7 mouse cellular contexts compared by ENCODE assay signal in genomic region chr2:174905865-174906639, GRCm38 (mm10).
DNase-seq lines count a peak whose midpoint lies in the region; ATAC-seq and TF ChIP-seq lines count a peak whose summit lies in the region.

No protein-coding gene starts in this region.

- H3K27me3 ChIP-seq in testis, adult 2 months (ENCODE audit: control insufficient read depth, insufficient read depth, low read length) = no peaks in the 10 kb centered on the region
- H3K27me3 ChIP-seq in kidney, postnatal 0 days (ENCODE audit: insufficient read depth, low read length) = no peaks in the 10 kb centered on the region
- no peaks in the 10 kb centered on the region for H3K27me3 ChIP-seq in lung, postnatal 0 days (replicated peaks; ENCODE audit: insufficient read depth, low read length)

- H3K27ac ChIP-seq in testis, adult 2 months (ENCODE audit: control insufficient read depth, insufficient read depth, low read depth, low read length) = no peak overlapping the region
- H3K27ac ChIP-seq in kidney, postnatal 0 days = no peak overlapping the region
- no peak overlapping the region for H3K27ac ChIP-seq in lung, postnatal 0 days (ENCODE audit: low read length)

- H3K9me3 ChIP-seq in kidney, postnatal 0 days (replicated peaks; ENCODE audit: low read length) = no peaks in the 10 kb centered on the region
- H3K9me3 ChIP-seq in lung, postnatal 0 days (ENCODE audit: low read length) = no peaks in the 10 kb centered on the region

- H3K36me3 ChIP-seq in testis, adult 2 months (ENCODE audit: control insufficient read depth, insufficient read depth, low read length) = no peaks in the 10 kb centered on the region
- no peaks in the 10 kb centered on the region for H3K36me3 ChIP-seq in kidney, postnatal 0 days (ENCODE audit: insufficient read depth, low read length)
- H3K36me3 ChIP-seq in lung, postnatal 0 days (ENCODE audit: insufficient read depth, low read length) = no peaks in the 10 kb centered on the region

- 37% methylated on average over 6 of the region's 6 CpGs for WGBS in kidney, postnatal 0 days
- 42% methylated on average over 6 of the region's 6 CpGs for WGBS in lung, postnatal 0 days

- H3K9ac ChIP-seq in kidney, postnatal 0 days (ENCODE audit: low read depth, low read length) = no peak overlapping the region
- H3K9ac ChIP-seq in lung, postnatal 0 days (replicated peaks; ENCODE audit: low read depth) = no peak overlapping the region

- no peak for TF ChIP-seq EP300 in lung, postnatal 0 days (IDR thresholded peaks at IDR 0.05)

- peaks cover 2% of the 10 kb centered on the region for H3K4me1 ChIP-seq in testis, adult 2 months (ENCODE audit: control insufficient read depth, insufficient read depth, low read length)
- no peaks in the 10 kb centered on the region for H3K4me1 ChIP-seq in kidney, postnatal 0 days (replicated peaks; ENCODE audit: insufficient read depth, low read length)
- H3K4me1 ChIP-seq in lung, postnatal 0 days (ENCODE audit: insufficient read depth, low read depth, low read length) = no peaks in the 10 kb centered on the region

- no peak for DNase-seq in testis, postnatal 14 days (ENCODE audit: low spot score)
- DNase-seq in brain, adult 2 months (ENCODE audit: low read depth, low spot score) = peak; percentile 59
- peak; percentile 12 to 45 for DNase-seq in frontal cortex, postnatal 36 days (ENCODE audit: low spot score in 2 of 2)
- peak; percentile 86 for DNase-seq in kidney, postnatal 0 days (ENCODE audit: low spot score)
- peak; percentile 67 for DNase-seq in lung, postnatal 0 days (ENCODE audit: low spot score)
- peak; percentile 45 for DNase-seq in retina, postnatal 7 days (ENCODE audit: low read depth, low spot score)

- no peak for TF ChIP-seq POLR2A in testis, adult 2 months (IDR thresholded peaks at IDR 0.05; ENCODE audit: control insufficient read depth, low read depth, low read length)

- H3K4me2 ChIP-seq in kidney, postnatal 0 days (ENCODE audit: low read length) = no peak overlapping the region
- no peak overlapping the region for H3K4me2 ChIP-seq in lung, postnatal 0 days (replicated peaks; ENCODE audit: low read depth, low read length)

- TF ChIP-seq CTCF in testis, adult 2 months (IDR thresholded peaks at IDR 0.05; ENCODE audit: control insufficient read depth, insufficient read depth, insufficient replicate concordance, low read depth, low read length) = peak; percentile 3; the same call in 1 of the 2 replicates
- peak; percentile 84 for TF ChIP-seq CTCF in kidney, postnatal 0 days (IDR thresholded peaks at IDR 0.05; ENCODE audit: low read depth)
- peak; percentile 78 for TF ChIP-seq CTCF in lung, postnatal 0 days (IDR thresholded peaks at IDR 0.05)

- no peak overlapping the region for H3K4me3 ChIP-seq in testis, adult 2 months (ENCODE audit: control insufficient read depth, low read depth, low read length)
- no peak overlapping the region for H3K4me3 ChIP-seq in kidney, postnatal 0 days (replicated peaks; ENCODE audit: low read depth, low read length)
- no peak overlapping the region for H3K4me3 ChIP-seq in lung, postnatal 0 days (ENCODE audit: low read depth, low read length)

- ATAC-seq in kidney, postnatal 0 days (replicated peaks; ENCODE audit: low FRiP score, low read depth) = no peak
- ATAC-seq in lung, postnatal 0 days = no peak

Comparison
In these comparisons a context has a peak if more than half of its experiments do, and no peak if none do; other contexts are left out.
1. CTCF ChIP-seq: peak in every context shown above with its lines; median percentile 84 in kidney, postnatal 0 days; 78 in lung, postnatal 0 days; 3 in testis, adult 2 months.